Mouse (Mus musculus): Measurements from ENCODE around the gene Gm14137.

- TF ChIP-seq CTCF (IDR thresholded peaks at IDR 0.05; ENCODE audit: borderline replicate concordance, insufficient read depth, low read length) (no peak), POLR2A (IDR thresholded peaks at IDR 0.05; ENCODE audit: low read depth, low read length) (no peak)
Observed at GRCm38 (mm10) chr2:119182914-119183313, 8.6 kb downstream of the Gm14137 start.

Measured in embryonic fibroblast, embryonic 13.5 days (primary cell).